Mouse (Mus musculus) frontal cortex, adult (tissue): ENCODE measurements around the gene Atf6.

ENCODE experiments used
- ATAC-seq: cut with Nextera tagmentation; 2 replicates; pipeline ENCODE4 v1.9.2; 2017; ENCODE audit warnings: mild to moderate bottlenecking, moderate library complexity, mixed read lengths; ENCODE audit not compliant: low TSS enrichment

Atf6 gene

GRCm38 (mm10) chr1:170771437-170772003 lies 96.1 kb downstream of the Atf6 start:
- peak; percentile 31; the same call in 1 of the 2 replicates for ATAC-seq

- ATAC-seq, result peak; percentile 64
These were observed 96.9 kb downstream of the Atf6 start for GRCm38 (mm10) chr1:170770691-170771090.

GRCm38 (mm10) chr1:170766997-170767396 lies 100.6 kb downstream of the Atf6 start:
- 0 out of 2 replicates have a peak, but pooled peaks have one; percentile 20 for ATAC-seq

GRCm38 (mm10) chr1:170764798-170765197 lies 102.8 kb downstream of the Atf6 start:
- no peak for ATAC-seq

- ATAC-seq, result no peak
These were observed 105.9 kb downstream of the Atf6 start for GRCm38 (mm10) chr1:170761634-170762033.

- ATAC-seq, result no peak
These were observed 114.0 kb downstream of the Atf6 start for GRCm38 (mm10) chr1:170753597-170753996.

- peak; percentile 96 for ATAC-seq
These were observed 115.8 kb downstream of the Atf6 start for GRCm38 (mm10) chr1:170751797-170752196.

- ATAC-seq, result no peak
These were observed 121.0 kb downstream of the Atf6 start for GRCm38 (mm10) chr1:170746523-170746922.

GRCm38 (mm10) chr1:170741497-170742246 lies 125.9 kb downstream of the Atf6 start:
- ATAC-seq, result peak; percentile 60

GRCm38 (mm10) chr1:170734866-170735265 lies 132.7 kb downstream of the Atf6 start:
- no peak for ATAC-seq

GRCm38 (mm10) chr1:170732596-170732890 lies 135.0 kb downstream of the Atf6 start:
- peak; percentile 64 for ATAC-seq

- peak; percentile 91 for ATAC-seq
These were observed 135.5 kb downstream of the Atf6 start for GRCm38 (mm10) chr1:170731865-170732595.

GRCm38 (mm10) chr1:170729267-170729962 lies 138.2 kb downstream of the Atf6 start:
- no peak for ATAC-seq

GRCm38 (mm10) chr1:170728524-170728923 lies 139.0 kb downstream of the Atf6 start:
- no peak for ATAC-seq

- ATAC-seq, result peak; percentile 41; the same call in 1 of the 2 replicates
These were observed 146.0 kb downstream of the Atf6 start for GRCm38 (mm10) chr1:170721560-170721959.

GRCm38 (mm10) chr1:170718133-170718810 lies 149.3 kb downstream of the Atf6 start:
- ATAC-seq, result no peak

GRCm38 (mm10) chr1:170717241-170717828 lies 150.2 kb downstream of the Atf6 start:
- no peak for ATAC-seq

GRCm38 (mm10) chr1:170711731-170712130 lies 155.8 kb downstream of the Atf6 start:
- no peak for ATAC-seq

- no peak for ATAC-seq
These were observed 157.6 kb downstream of the Atf6 start for GRCm38 (mm10) chr1:170709969-170710368.

GRCm38 (mm10) chr1:170709481-170709880 lies 158.1 kb downstream of the Atf6 start:
- ATAC-seq, result no peak; the same call in 1 of the 2 replicates

GRCm38 (mm10) chr1:170709034-170709433 lies 158.5 kb downstream of the Atf6 start:
- ATAC-seq, result no peak
